Mouse (Mus musculus) layer of hippocampus, adult 8-10 months (tissue): Measurements from ENCODE around the gene Olfr1201. TPM values are rescaled to one million over a fixed set of nuclear protein-coding genes. Genes with fewer than 3 reads are reported as not detected.

ENCODE experiments used
- DNase-seq, 2 experiments: peaks; one replicate each; pipeline ENCODE4 v3.0.0; 2022; ENCODE audit warnings: low spot score in 2 of 2
- total RNA-seq, 4 experiments: library from RNA; stranded (reverse); gene quantifications; 2 replicates each; pipeline ENCODE4 v1.2.4; 2022

Olfr1201 gene
- total RNA-seq: not detected

GRCm38 (mm10) chr2:88792736-88793135, at the start of gene Olfr1201:
Gene Olfr1201, plus strand, starts transcription at chr2:88793036.
- DNase-seq: no peak

GRCm38 (mm10) chr2:88743379-88743778, 49.5 kb upstream of the Olfr1201 start:
- no peak for DNase-seq

GRCm38 (mm10) chr2:88751270-88751669, 41.6 kb upstream of the Olfr1201 start, which contains the start of gene Olfr1198:
Gene Olfr1198, minus strand, starts transcription at chr2:88751370.
- DNase-seq: no peak

GRCm38 (mm10) chr2:88760369-88760768, 32.5 kb upstream of the Olfr1201 start, which contains the start of gene Olfr1199:
Gene Olfr1199, minus strand, starts transcription at chr2:88760469.
- DNase-seq: no peak

GRCm38 (mm10) chr2:88770388-88770787, 22.4 kb upstream of the Olfr1201 start, which contains the start of gene Olfr1200:
Gene Olfr1200, minus strand, starts transcription at chr2:88770488.
- DNase-seq: no peak

- no peak for DNase-seq
Measured at GRCm38 (mm10) chr2:88814196-88814595, 21.4 kb downstream of the Olfr1201 start, which contains the start of gene Olfr1202. Gene Olfr1202, plus strand, starts transcription at chr2:88814496.

- no peak for DNase-seq
Measured at GRCm38 (mm10) chr2:88829437-88829836, 36.6 kb downstream of the Olfr1201 start, which contains the start of gene Olfr1205. Gene Olfr1205, plus strand, starts transcription at chr2:88829737.

- DNase-seq: no peak
Measured at GRCm38 (mm10) chr2:88838477-88838876, 45.6 kb downstream of the Olfr1201 start.

Other genes with a start within 250 kb of the Olfr1201 start
- gene Olfr1188, start 236.1 kb upstream of the Olfr1201 start, total RNA-seq: not detected
- gene Olfr1189, start 206.6 kb upstream of the Olfr1201 start, total RNA-seq: not detected
- under 1 TPM in 1 of 4 experiments, not detected in 3; 0.06 TPM for gene Olfr1191-ps1, start 152.5 kb upstream of the Olfr1201 start, total RNA-seq
- not detected for gene Olfr1192-ps1, start 144.5 kb upstream of the Olfr1201 start, total RNA-seq
- gene Olfr1193, start 117.4 kb upstream of the Olfr1201 start, total RNA-seq: not detected
- gene Olfr1195, start 103.8 kb upstream of the Olfr1201 start, total RNA-seq: not detected
- not detected for gene Olfr1196, start 88.4 kb upstream of the Olfr1201 start, total RNA-seq
- not detected for gene Olfr1197, start 60.7 kb upstream of the Olfr1201 start, total RNA-seq
- gene Olfr1198, start 41.7 kb upstream of the Olfr1201 start, total RNA-seq: not detected
- gene Olfr1199, start 32.6 kb upstream of the Olfr1201 start, total RNA-seq: not detected
- not detected for gene Olfr1200, start 22.5 kb upstream of the Olfr1201 start, total RNA-seq
- not detected for gene Olfr1202, start 21.5 kb downstream of the Olfr1201 start, total RNA-seq
- not detected for gene Olfr1205, start 36.7 kb downstream of the Olfr1201 start, total RNA-seq
- not detected for gene Olfr1204, start 56.3 kb downstream of the Olfr1201 start, total RNA-seq
- gene Olfr1206, start 70.2 kb downstream of the Olfr1201 start, total RNA-seq: not detected
- gene Olfr1208, start 109.3 kb downstream of the Olfr1201 start, total RNA-seq: not detected
- gene Olfr1209, start 122.1 kb downstream of the Olfr1201 start, total RNA-seq: not detected
- gene Olfr1211, start 145.1 kb downstream of the Olfr1201 start, total RNA-seq: not detected
- not detected for gene Olfr1212, start 160.9 kb downstream of the Olfr1201 start, total RNA-seq
- not detected for gene Gm13762, start 187.2 kb downstream of the Olfr1201 start, total RNA-seq
- gene Olfr1214, start 199.6 kb downstream of the Olfr1201 start, total RNA-seq: not detected
- gene Olfr1215, start 213.9 kb downstream of the Olfr1201 start, total RNA-seq: not detected
- gene Olfr1216, start 225.3 kb downstream of the Olfr1201 start, total RNA-seq: not detected
- gene Olfr1217, start 239.0 kb downstream of the Olfr1201 start, total RNA-seq: not detected